Mouse (Mus musculus) lung, embryonic 16.5 days (tissue): ENCODE measurements at regions not wholly inside any gene's neighbourhood (a gene's known extent, or its start where the extent isn't known, plus 50 kb on each side); places are given as distances from the start of the nearest gene placed in this dataset.

Source experiments
- ATAC-seq: fragments of 200-750 bp; cut with Nextera tagmentation; 2 replicates; pipeline ENCODE4 v1.8.0; 2017; ENCODE audit warnings: low read depth, mild to moderate bottlenecking, moderate library complexity
- H3K27ac ChIP-seq: fragments of 300-500 bp; sonication (generic); 2 replicates; pipeline ENCODE4 v1.5.1; 2014; ENCODE audit warnings: mild to moderate bottlenecking, control low read depth, low read length
- H3K27me3 ChIP-seq: fragments of 300-500 bp; sonication (generic); 2 replicates; pipeline ENCODE4 v1.6.1; 2014; ENCODE audit warnings: low read depth, low read length, mixed read lengths; ENCODE audit not compliant: control insufficient read depth, insufficient read depth
- H3K36me3 ChIP-seq: fragments of 300-500 bp; sonication (generic); 2 replicates; pipeline ENCODE4 v1.6.1; 2014; ENCODE audit warnings: low read length; ENCODE audit not compliant: control insufficient read depth, insufficient read depth
- H3K4me1 ChIP-seq: fragments of 300-500 bp; sonication (generic); replicated peaks from 2 replicates; pipeline ENCODE4 v1.6.1; 2014; ENCODE audit warnings: low read length, mixed read lengths; ENCODE audit not compliant: control insufficient read depth, insufficient read depth
- H3K4me2 ChIP-seq: fragments of 300-500 bp; sonication (generic); 2 replicates; pipeline ENCODE4 v1.6.1; 2014; ENCODE audit warnings: low read depth, low read length, control low read depth
- H3K4me3 ChIP-seq: fragments of 300-500 bp; sonication (generic); 2 replicates; pipeline ENCODE4 v1.5.1; 2014; ENCODE audit warnings: mild to moderate bottlenecking, low read length, control low read depth
- H3K9ac ChIP-seq: fragments of 300-500 bp; sonication (generic); 2 replicates; pipeline ENCODE4 v1.6.1; 2014; ENCODE audit warnings: low read length, control low read depth
- H3K9me3 ChIP-seq: fragments of 300-500 bp; sonication (generic); 2 replicates; pipeline ENCODE4 v1.6.1; 2016; ENCODE audit warnings: low read length; ENCODE audit not compliant: control insufficient read depth
- WGBS: fragments of 180-500 bp; shearing (Covaris S2); extraction: QIAGEN DNeasy Blood & Tissue Kit; methylation state at CpG from one replicate; pipeline ENCODE4 v1.1.7; 2014; 5-methylcytosine and 5-hydroxymethylcytosine counted together

DNA sequence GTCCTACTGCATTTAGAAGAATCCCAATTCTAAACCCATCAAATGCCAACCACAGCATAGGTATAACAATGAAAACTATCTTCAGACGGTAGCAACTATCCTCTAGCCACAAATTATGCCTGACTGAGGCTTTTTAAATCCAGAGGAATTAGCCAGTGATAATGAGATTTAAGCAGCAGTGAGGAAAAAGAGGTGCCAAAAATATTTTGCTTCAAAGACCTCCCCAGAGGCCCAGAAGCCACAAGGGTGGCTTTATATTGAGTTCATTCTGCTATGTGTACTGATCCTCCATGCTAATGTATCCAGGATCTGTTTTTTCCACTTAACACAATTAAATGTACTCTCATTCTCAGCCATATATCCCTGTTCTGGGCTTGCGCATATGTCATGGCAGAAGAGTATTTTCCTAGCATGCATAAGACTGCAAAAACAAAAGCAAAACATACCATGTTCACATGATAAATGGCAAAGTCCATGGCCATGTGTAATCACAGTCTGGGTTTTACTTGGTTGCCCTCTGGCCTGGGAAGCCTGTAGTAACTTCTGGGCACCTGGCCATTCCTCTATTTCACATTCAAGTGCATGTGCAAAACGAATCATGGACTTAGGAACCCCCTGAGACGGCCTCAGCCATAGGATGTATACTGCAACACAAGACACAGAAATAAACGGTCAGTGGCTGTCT lies 113.6 kb upstream of the Tsc22d2 start:
- Histone ChIP-seq H3K9ac (no peak overlapping the region), H3K4me3 (no peak overlapping the region), H3K9me3 (no peaks in the 10 kb centered on the region), H3K36me3 (no peaks in the 10 kb centered on the region), H3K4me1 (peaks cover 3% of the 10 kb centered on the region; the same call in 1 of the 2 replicates), H3K4me2 (no peak overlapping the region), H3K27ac (no peak overlapping the region), H3K27me3 (no peaks in the 10 kb centered on the region)
- no peak for ATAC-seq
- 71% methylated on average over 5 of the region's 5 CpGs for WGBS

- H3K4me1 ChIP-seq = peaks cover 3% of the 10 kb centered on the region; the same call in 1 of the 2 replicates
- no peak overlapping the region for H3K9ac ChIP-seq
- no peak for ATAC-seq
- no peaks in the 10 kb centered on the region for H3K27me3 ChIP-seq
- H3K36me3 ChIP-seq = no peaks in the 10 kb centered on the region
- H3K4me3 ChIP-seq = no peak overlapping the region
- H3K4me2 ChIP-seq = no peak overlapping the region
- no peak overlapping the region for H3K27ac ChIP-seq
- 87% methylated on average over 1 of the region's 1 CpGs for WGBS
- H3K9me3 ChIP-seq = no peaks in the 10 kb centered on the region
Measured at GRCm38 (mm10) chr3:58302322-58302721, 112.2 kb upstream of the Tsc22d2 start.

DNA sequence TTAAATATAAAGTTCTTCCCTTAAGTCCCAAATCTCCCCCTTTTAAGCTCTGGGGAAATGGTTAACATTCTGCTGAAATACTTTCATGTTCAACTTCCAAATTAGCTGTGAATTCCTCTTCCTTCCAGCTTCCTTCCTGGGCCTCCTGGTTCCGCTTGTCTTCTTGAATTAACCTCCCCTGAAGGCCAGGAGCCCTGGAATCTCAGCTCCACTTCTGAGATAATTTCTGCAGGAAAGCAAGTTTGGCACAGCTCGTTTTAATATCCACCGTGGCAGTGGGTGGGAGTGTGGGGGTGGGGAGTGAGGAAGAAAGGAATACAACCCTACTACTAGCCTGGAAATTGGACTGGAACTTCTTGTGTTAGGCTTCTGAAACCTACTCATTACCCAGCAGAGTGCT lies 110.8 kb upstream of the Tsc22d2 start:
- H3K4me1 ChIP-seq = peaks cover 3% of the 10 kb centered on the region; the same call in 1 of the 2 replicates
- H3K36me3 ChIP-seq = no peaks in the 10 kb centered on the region
- 19% methylated on average over 3 of the region's 3 CpGs for WGBS
- H3K9ac ChIP-seq = no peak overlapping the region
- H3K27ac ChIP-seq = no peak overlapping the region
- no peaks in the 10 kb centered on the region for H3K27me3 ChIP-seq
- no peaks in the 10 kb centered on the region for H3K9me3 ChIP-seq
- no peak for ATAC-seq
- no peak overlapping the region for H3K4me3 ChIP-seq
- no peak overlapping the region for H3K4me2 ChIP-seq

DNA sequence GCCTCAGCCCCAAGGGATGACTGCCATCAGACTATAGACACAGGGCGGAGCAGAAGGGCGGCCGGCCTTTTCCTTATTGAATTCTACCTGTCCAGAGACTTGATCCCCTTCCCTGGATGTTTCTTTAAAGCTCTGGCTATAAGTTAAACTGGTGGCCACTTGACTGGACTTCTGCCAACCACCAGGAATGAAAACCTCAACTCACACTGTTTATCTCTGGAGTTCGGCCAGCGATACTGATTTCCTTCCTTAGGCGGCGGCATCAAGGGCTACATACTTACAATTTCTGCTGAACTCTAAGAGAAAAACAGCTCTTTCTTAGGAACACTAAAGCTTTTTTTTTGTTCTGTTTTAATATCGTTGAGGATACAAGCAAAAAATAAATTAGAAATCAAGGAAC lies 104.9 kb upstream of the Tsc22d2 start:
- peak; percentile 61 for ATAC-seq
- WGBS = 23% methylated on average over 8 of the region's 8 CpGs
- no peak overlapping the region for H3K4me3 ChIP-seq
- no peak overlapping the region for H3K9ac ChIP-seq
- H3K9me3 ChIP-seq = no peaks in the 10 kb centered on the region
- H3K4me2 ChIP-seq = no peak overlapping the region
- H3K4me1 ChIP-seq = peaks cover 3% of the 10 kb centered on the region
- peak overlapping the region; percentile 6; the same call in 1 of the 2 replicates for H3K27ac ChIP-seq
- H3K36me3 ChIP-seq = no peaks in the 10 kb centered on the region
- H3K27me3 ChIP-seq = no peaks in the 10 kb centered on the region

GRCm38 (mm10) chr3:58310390-58310789 lies 104.1 kb upstream of the Tsc22d2 start:
- ATAC-seq = no peak
- no peaks in the 10 kb centered on the region for H3K36me3 ChIP-seq

DNA sequence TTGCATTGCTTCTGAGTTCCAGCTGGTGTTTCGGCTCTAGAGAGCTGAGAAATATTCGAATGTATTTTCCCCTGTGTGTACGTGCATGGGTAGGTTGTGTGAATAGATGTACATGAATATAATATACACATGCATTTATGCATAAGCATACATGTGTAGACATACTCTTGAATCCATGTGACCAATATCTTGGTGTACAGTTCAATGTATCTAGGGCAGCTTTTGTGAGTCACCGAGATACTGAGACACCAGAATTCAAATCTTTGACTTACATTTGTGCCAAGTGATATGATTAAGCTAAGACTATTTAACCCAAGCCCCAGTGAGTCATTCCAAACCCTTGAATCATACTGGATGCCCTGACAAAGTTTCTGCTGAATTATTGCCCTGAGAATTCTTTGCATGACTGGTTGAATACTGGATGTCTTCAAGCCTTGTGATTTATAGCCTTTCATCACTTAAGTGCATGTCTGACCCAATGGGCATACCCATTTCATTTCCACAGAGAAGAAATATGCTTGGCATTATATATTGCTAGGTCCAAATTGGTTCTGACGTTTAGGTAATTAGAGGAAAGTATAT lies 103.3 kb upstream of the Tsc22d2 start:
- no peak overlapping the region for H3K4me3 ChIP-seq
- ATAC-seq = no peak
- WGBS = 91% methylated on average over 5 of the region's 5 CpGs

More at GRCm38 (mm10) chr3:58310390-58310789, 104.1 kb upstream of the Tsc22d2 start:
- no peak overlapping the region for H3K4me3 ChIP-seq
- H3K27ac ChIP-seq = no peak overlapping the region
- no peaks in the 10 kb centered on the region for H3K27me3 ChIP-seq
- no peaks in the 10 kb centered on the region for H3K9me3 ChIP-seq
- no peak overlapping the region for H3K4me2 ChIP-seq
- H3K9ac ChIP-seq = no peak overlapping the region
- WGBS = 63% methylated on average over 4 of the region's 4 CpGs
- H3K4me1 ChIP-seq = peaks cover 3% of the 10 kb centered on the region

GRCm38 (mm10) chr3:58312623-58313022 lies 101.9 kb upstream of the Tsc22d2 start:
- peak; percentile 63; the same call in 1 of the 2 replicates for ATAC-seq
- H3K4me1 ChIP-seq = peaks cover 3% of the 10 kb centered on the region
- no peaks in the 10 kb centered on the region for H3K36me3 ChIP-seq
- no peaks in the 10 kb centered on the region for H3K9me3 ChIP-seq
- 59% methylated on average over 6 of the region's 6 CpGs for WGBS
- H3K27ac ChIP-seq = no peak overlapping the region
- no peaks in the 10 kb centered on the region for H3K27me3 ChIP-seq
- no peak overlapping the region for H3K4me3 ChIP-seq
- no peak overlapping the region for H3K4me2 ChIP-seq
- H3K9ac ChIP-seq = no peak overlapping the region

More for the DNA sequence above, 103.3 kb upstream of the Tsc22d2 start:
- Histone ChIP-seq H3K36me3 (no peaks in the 10 kb centered on the region), H3K4me1 (peaks cover 3% of the 10 kb centered on the region), H3K27me3 (no peaks in the 10 kb centered on the region), H3K4me2 (no peak overlapping the region), H3K27ac (no peak overlapping the region), H3K9ac (no peak overlapping the region), H3K9me3 (no peaks in the 10 kb centered on the region)

DNA sequence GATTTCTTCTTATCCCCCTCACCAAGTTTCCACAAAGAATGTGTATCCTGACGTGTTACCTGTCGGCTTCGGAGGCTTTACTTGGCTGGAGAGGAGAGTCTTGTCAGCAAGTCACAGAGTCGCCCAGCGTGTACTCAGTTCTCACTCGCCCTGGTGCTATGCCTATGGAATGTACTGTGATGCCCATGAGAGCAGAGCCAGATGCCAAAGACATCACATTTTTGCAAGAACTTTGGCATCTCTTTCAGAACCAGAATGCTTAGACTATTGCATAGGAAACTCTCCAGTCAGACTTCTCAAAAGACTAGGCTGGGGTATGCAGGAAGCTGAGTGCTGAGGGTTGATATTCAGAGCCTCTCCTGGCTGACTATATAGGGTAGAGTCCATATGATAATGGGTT lies 99.3 kb upstream of the Tsc22d2 start:
- no peaks in the 10 kb centered on the region for H3K9me3 ChIP-seq
- no peaks in the 10 kb centered on the region for H3K27me3 ChIP-seq
- H3K9ac ChIP-seq = no peak overlapping the region
- H3K36me3 ChIP-seq = no peaks in the 10 kb centered on the region
- peak; percentile 31; the same call in 1 of the 2 replicates for ATAC-seq
- WGBS = 66% methylated on average over 6 of the region's 6 CpGs
- no peak overlapping the region for H3K4me3 ChIP-seq
- H3K4me2 ChIP-seq = no peak overlapping the region
- no peaks in the 10 kb centered on the region; the same call in 1 of the 2 replicates for H3K4me1 ChIP-seq
- H3K27ac ChIP-seq = no peak overlapping the region

DNA sequence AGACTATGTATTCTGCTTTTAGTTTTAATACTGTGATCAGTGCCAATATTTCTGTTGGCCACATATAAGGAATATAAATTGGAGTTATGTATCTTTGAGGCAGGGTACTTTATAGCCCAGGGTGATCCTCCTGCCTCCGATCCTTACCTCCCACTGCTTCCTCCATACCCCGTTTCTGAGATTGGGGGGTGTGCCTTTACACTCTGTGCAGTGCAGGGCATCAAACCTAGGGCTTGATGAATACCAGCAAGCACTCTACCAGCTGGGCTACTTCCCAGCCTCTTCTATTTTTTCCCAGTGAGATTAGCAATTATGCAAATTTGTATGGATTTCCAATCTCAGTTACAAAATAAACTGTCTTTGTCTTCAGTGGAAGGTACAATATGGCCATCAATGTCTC lies 97.3 kb upstream of the Tsc22d2 start:
- Histone ChIP-seq H3K4me2 (no peak overlapping the region), H3K36me3 (no peaks in the 10 kb centered on the region), H3K27ac (no peak overlapping the region), H3K27me3 (no peaks in the 10 kb centered on the region), H3K4me1 (no peaks in the 10 kb centered on the region), H3K4me3 (no peak overlapping the region), H3K9me3 (no peaks in the 10 kb centered on the region), H3K9ac (no peak overlapping the region)
- no peak for ATAC-seq
- 67% methylated on average over 2 of the region's 2 CpGs for WGBS
